In genomic region chr5:107700873-107701272, GRCm38 (mm10) we compare ENCODE assay signal across 37 mouse cellular contexts. TPM values are rescaled to one million over a fixed set of nuclear protein-coding genes. Genes with fewer than 3 reads are reported as not detected.
DNase-seq lines count a peak whose midpoint lies in the region; ATAC-seq and TF ChIP-seq lines count a peak whose summit lies in the region.
"Had no signal": no experiment of that assay in that cellular context is flagged by ENCODE, and none has a peak within 500 bp of the region (broad histone marks: within the 10 kb centered on the region; RNA-seq: fewer than 3 reads in every experiment).

No protein-coding gene starts in this region.

- no peak for TF ChIP-seq EP300 in heart, adult 2 months (IDR thresholded peaks at IDR 0.05; ENCODE audit: insufficient read depth, low read depth, low read length)
- no peak for TF ChIP-seq EP300 in heart, postnatal 0 days (IDR thresholded peaks at IDR 0.05; ENCODE audit: low read depth)

- 60% methylated on average over 10 of the region's 10 CpGs for WGBS in heart, embryonic 12.5 days
- 62% methylated on average over 10 of the region's 10 CpGs for WGBS in heart, adult 2 months
- 36% methylated on average over 10 of the region's 10 CpGs for WGBS in heart, postnatal 0 days

- no peaks in the 10 kb centered on the region for H3K36me3 ChIP-seq in heart, embryonic 12.5 days
- H3K36me3 ChIP-seq in heart, adult 2 months (ENCODE audit: control insufficient read depth, insufficient read depth, low read length) = no peaks in the 10 kb centered on the region
- no peaks in the 10 kb centered on the region for H3K36me3 ChIP-seq in heart, postnatal 0 days (replicated peaks; ENCODE audit: control insufficient read depth, insufficient read depth, low read length)
- H3K36me3 ChIP-seq: embryonic facial prominence, embryonic 12.5 days; hindbrain, embryonic 12.5 days; intestine, embryonic 15.5 days; limb, embryonic 13.5 days; liver, embryonic 12.5 days; midbrain, embryonic 10.5 days; midbrain, embryonic 15.5 days; neural tube, embryonic 12.5 days had no signal

- ATAC-seq in heart, embryonic 12.5 days (ENCODE audit: insufficient number of reproducible peaks, low FRiP score) = no peak
- peak; percentile 55 for ATAC-seq in heart, postnatal 0 days (ENCODE audit: insufficient read depth, low read depth)
- ATAC-seq: forebrain, embryonic 14.5 days; hindbrain, postnatal 0 days; intestine, embryonic 15.5 days; liver, embryonic 12.5 days; lung, postnatal 0 days; midbrain, embryonic 15.5 days had no signal

- peak overlapping the region; percentile 23; the same call in 1 of the 2 replicates for H3K4me2 ChIP-seq in heart, embryonic 12.5 days
- peak overlapping the region; percentile 26; the same call in 1 of the 2 replicates for H3K4me2 ChIP-seq in heart, postnatal 0 days (ENCODE audit: low read depth, low read length)
- H3K4me2 ChIP-seq: embryonic facial prominence, embryonic 12.5 days; hindbrain, embryonic 12.5 days; intestine, embryonic 15.5 days; limb, embryonic 13.5 days; liver, embryonic 12.5 days; midbrain, embryonic 15.5 days; neural tube, embryonic 12.5 days had no signal

- no peaks in the 10 kb centered on the region for H3K79me2 ChIP-seq in heart, adult 2 months (replicated peaks; ENCODE audit: control insufficient read depth, insufficient read depth, low read length)

- no peak for TF ChIP-seq POLR2A in heart, adult 2 months (IDR thresholded peaks at IDR 0.05; ENCODE audit: insufficient read depth, low read depth, low read length)

- intact Hi-C loops in heart, adult 2 months (cut with DNase I) = no loop called here
- intact Hi-C loops in heart, postnatal 36 days (cut with DNase I) = no loop called here

- H3K4me3 ChIP-seq in heart, embryonic 12.5 days = no peak overlapping the region
- H3K4me3 ChIP-seq in heart, adult 2 months = no peak overlapping the region
- H3K4me3 ChIP-seq in heart, postnatal 0 days (ENCODE audit: low read depth, low read length) = no peak overlapping the region
- H3K4me3 ChIP-seq: embryonic facial prominence, embryonic 12.5 days; hindbrain, embryonic 12.5 days; intestine, embryonic 15.5 days; layer of hippocampus, adult 2 months; left cerebral cortex, adult 2 months; limb, embryonic 13.5 days; liver, embryonic 12.5 days; midbrain, embryonic 10.5 days; midbrain, embryonic 15.5 days; neural tube, embryonic 12.5 days had no signal

- H3K9me3 ChIP-seq in heart, embryonic 12.5 days (replicated peaks) = no peaks in the 10 kb centered on the region
- H3K9me3 ChIP-seq in heart, postnatal 0 days (replicated peaks; ENCODE audit: control insufficient read depth, low read length) = no peaks in the 10 kb centered on the region
- H3K9me3 ChIP-seq: embryonic facial prominence, embryonic 12.5 days; hindbrain, embryonic 12.5 days; intestine, embryonic 15.5 days; liver, embryonic 12.5 days; midbrain, embryonic 10.5 days; midbrain, embryonic 15.5 days; neural tube, embryonic 12.5 days had no signal

- H3K4me1 ChIP-seq in heart, embryonic 12.5 days (replicated peaks) = peaks cover 4% of the 10 kb centered on the region; the same call in 1 of the 2 replicates
- no peaks in the 10 kb centered on the region for H3K4me1 ChIP-seq in heart, adult 2 months (ENCODE audit: control insufficient read depth, insufficient read depth, low read length)
- no peaks in the 10 kb centered on the region for H3K4me1 ChIP-seq in heart, postnatal 0 days (ENCODE audit: control insufficient read depth, insufficient read depth)
- H3K4me1 ChIP-seq: embryonic facial prominence, embryonic 12.5 days; hindbrain, embryonic 12.5 days; intestine, embryonic 15.5 days; limb, embryonic 13.5 days; liver, embryonic 12.5 days; midbrain, embryonic 10.5 days; midbrain, embryonic 15.5 days; neural tube, embryonic 12.5 days had no signal

- TF ChIP-seq CTCF in heart, adult 2 months (IDR thresholded peaks at IDR 0.05) = no peak
- no peak for TF ChIP-seq CTCF in heart, postnatal 0 days (IDR thresholded peaks at IDR 0.05; ENCODE audit: low read depth)

- H3K27ac ChIP-seq in heart, embryonic 12.5 days (ENCODE audit: poor library complexity, severe bottlenecking) = no peak overlapping the region
- H3K27ac ChIP-seq in heart, adult 2 months = no peak overlapping the region
- peak overlapping the region; percentile 8; the same call in 1 of the 2 replicates for H3K27ac ChIP-seq in heart, postnatal 0 days (ENCODE audit: low read depth)
- H3K27ac ChIP-seq: embryonic facial prominence, embryonic 12.5 days; hindbrain, embryonic 12.5 days; hindbrain, postnatal 0 days; intestine, embryonic 15.5 days; layer of hippocampus, adult 2 months; left cerebral cortex, adult 2 months; limb, embryonic 13.5 days; liver, embryonic 12.5 days; macrophage; midbrain, embryonic 10.5 days; midbrain, embryonic 15.5 days; neural tube, embryonic 12.5 days; stomach, postnatal 0 days had no signal

- DNase-seq in heart, adult 2 months = no peak
- DNase-seq in heart, postnatal 0 days (ENCODE audit: low spot score) = no peak
- DNase-seq in heart, postnatal 36 days = no peak
- DNase-seq in 416B (ENCODE audit: low read depth) (peak; percentile 46), MEL-GATA-1-ER (ENCODE audit: extremely low read depth, low read depth) (peak; percentile 69)
- no peak for DNase-seq in adrenal gland, postnatal 4 days (ENCODE audit: low spot score in 2 of 2)
- no peak for DNase-seq in lung, postnatal 14 days
- DNase-seq: adrenal gland, adult 8-10 months; B cell, adult 2 months; cerebellum, adult 8-10 months; cerebellum, postnatal 36 days; embryo, embryonic 11 days; gastrocnemius, postnatal 14 days; kidney, adult 2 months; kidney, postnatal 36 days; lung, adult 18-20 months; right cerebral cortex, adult 18-20 months; spleen, adult 18-20 months had no signal

- no peak overlapping the region for H3K9ac ChIP-seq in heart, embryonic 12.5 days
- no peak overlapping the region for H3K9ac ChIP-seq in heart, adult 2 months (ENCODE audit: low read depth, low read length)
- no peak overlapping the region for H3K9ac ChIP-seq in heart, postnatal 0 days (replicated peaks; ENCODE audit: low read depth, low read length)
- H3K9ac ChIP-seq: embryonic facial prominence, embryonic 12.5 days; hindbrain, embryonic 12.5 days; intestine, embryonic 15.5 days; limb, embryonic 13.5 days; liver, embryonic 12.5 days; midbrain, embryonic 15.5 days; neural tube, embryonic 12.5 days had no signal

- no peaks in the 10 kb centered on the region for H3K27me3 ChIP-seq in heart, embryonic 12.5 days (replicated peaks)
- no peaks in the 10 kb centered on the region for H3K27me3 ChIP-seq in heart, adult 2 months (ENCODE audit: control insufficient read depth, insufficient read depth, low read length)
- H3K27me3 ChIP-seq in heart, postnatal 0 days (ENCODE audit: control insufficient read depth, insufficient read depth, low read length) = no peaks in the 10 kb centered on the region
- H3K27me3 ChIP-seq: embryonic facial prominence, embryonic 12.5 days; hindbrain, embryonic 12.5 days; intestine, embryonic 15.5 days; limb, embryonic 13.5 days; midbrain, embryonic 15.5 days; neural tube, embryonic 12.5 days had no signal

RNA-seq across cellular contexts. Expression of gene Gfi1, which starts 25.0 kb away (rescaled TPM):
- 0.08 TPM in 1 of 2 replicates, not detected in the other for polyA plus RNA-seq in heart, embryonic 12.5 days (2016; fragmentation: Nextera tagmentation; extraction: Ambion mirVana)
- not detected for total RNA-seq in heart, adult 2 months (2021)
- polyA plus RNA-seq in heart, adult 2 months (2012; rRNA removed) = 0.09 and 0.16 TPM in 2 replicates
- total RNA-seq in heart, postnatal 0 days (2014; rRNA removed; ENCODE audit: low replicate concordance) = 0.62 TPM in 1 of 2 replicates, not detected in the other
- not detected in 2 replicates for polyA plus RNA-seq in heart, postnatal 0 days (2015; fragmentation: Nextera tagmentation; extraction: Ambion mirVana)
- total RNA-seq in heart, postnatal 36 days (2021) = not detected
- under 1 TPM; 0.59 to 0.62 TPM for total RNA-seq in adrenal gland, postnatal 4 days (2021)
- total RNA-seq: gastrocnemius, postnatal 14 days; layer of hippocampus, adult 2 months; layer of hippocampus, postnatal 14 days; left cerebral cortex, adult 2 months; left cerebral cortex, postnatal 25 days had no signal
- polyA plus RNA-seq: forebrain, embryonic 14.5 days; hindbrain, embryonic 12.5 days; kidney, embryonic 16.5 days; midbrain, embryonic 10.5 days; midbrain, embryonic 15.5 days; neural tube, embryonic 12.5 days had no signal

Comparison
In these comparisons a context has a peak if more than half of its experiments do, and no peak if none do; other contexts are left out.
1. DNase-seq: peak in 416B (single experiment) and MEL-GATA-1-ER (single experiment); none in heart, adult 2 months (0 of 2), heart, postnatal 0 days (single experiment), heart, postnatal 36 days (0 of 2), adrenal gland, postnatal 4 days (0 of 2) and lung, postnatal 14 days (single experiment).